Mouse (Mus musculus) adrenal gland, adult 18-20 months (tissue): ENCODE data around the gene Dpf3. TPM values are rescaled to one million over a fixed set of nuclear protein-coding genes. Genes with fewer than 3 reads are reported as not detected.

Experiments used
- DNase-seq, 2 experiments: peaks; one replicate each; pipeline ENCODE4 v3.0.0; 2021 to 2022; ENCODE audit warnings: low spot score in 2 of 2
- total RNA-seq, 2 experiments: library from RNA; stranded (reverse); gene quantifications; 1 replicate in 1 of 2; 2 replicates in 1 of 2; pipeline ENCODE4 v1.2.3; 2021

Dpf3 gene
- total RNA-seq, 2 experiments from 2014 or later = 7.3 to 7.7 TPM

DNA sequence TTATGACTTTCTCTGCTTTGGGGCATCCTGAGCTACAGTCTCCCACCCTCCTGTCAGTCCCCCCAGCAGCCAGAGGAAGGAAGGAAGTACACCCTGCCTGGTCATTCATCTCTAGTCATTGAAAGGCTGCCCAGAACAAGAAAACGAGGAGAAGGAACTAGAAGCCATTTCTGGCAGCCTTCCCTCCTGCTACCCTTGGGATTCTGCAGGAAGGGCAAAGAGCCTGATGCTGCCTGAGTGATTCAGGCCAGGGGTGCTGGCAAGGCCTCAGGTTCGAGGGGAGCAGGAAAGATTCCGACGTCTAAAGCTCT is 144.7 kb downstream of the Dpf3 start:
- peak in 1 of 2 experiments; percentile 39 for DNase-seq

DNA sequence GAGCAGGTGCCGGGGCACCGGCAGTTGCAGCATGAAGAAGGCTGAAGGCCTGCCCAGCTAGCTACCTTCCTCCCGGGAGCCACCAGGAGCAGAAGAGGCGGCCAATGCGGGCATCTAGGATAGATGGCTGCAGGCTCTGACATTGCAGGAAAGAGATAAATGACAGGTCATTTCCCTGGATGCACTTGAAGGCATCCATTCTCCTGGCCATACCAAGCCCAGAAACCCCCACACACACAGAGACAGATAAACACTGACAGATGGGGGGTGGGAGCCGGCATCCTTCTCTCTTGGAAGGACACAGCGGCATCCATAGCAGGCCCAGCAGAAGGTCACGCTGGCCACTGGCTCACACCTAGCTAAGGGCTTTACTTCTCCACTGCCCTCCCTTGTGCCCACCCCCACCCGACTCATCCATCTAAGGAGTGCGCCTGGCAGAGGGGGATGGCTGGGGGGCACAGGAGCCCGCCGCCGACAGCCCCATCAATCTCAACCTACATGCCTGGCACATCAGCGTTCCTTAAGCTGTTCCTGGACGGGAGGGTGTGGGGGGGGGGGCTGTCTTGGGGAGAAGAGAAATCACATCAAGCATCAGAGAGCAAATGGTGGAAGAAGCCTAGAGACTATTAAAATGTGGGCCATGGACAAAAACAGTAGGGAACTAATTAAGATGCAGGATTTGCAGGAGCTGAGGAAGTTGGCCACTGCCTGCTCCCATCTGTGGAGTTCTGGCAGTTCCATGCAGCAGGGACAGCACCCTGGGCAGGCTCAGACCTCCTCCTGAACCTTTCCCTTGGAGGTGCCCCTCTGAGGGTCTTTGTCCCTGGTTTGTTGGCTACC is 145.3 kb downstream of the Dpf3 start:
- DNase-seq = no peak

DNA sequence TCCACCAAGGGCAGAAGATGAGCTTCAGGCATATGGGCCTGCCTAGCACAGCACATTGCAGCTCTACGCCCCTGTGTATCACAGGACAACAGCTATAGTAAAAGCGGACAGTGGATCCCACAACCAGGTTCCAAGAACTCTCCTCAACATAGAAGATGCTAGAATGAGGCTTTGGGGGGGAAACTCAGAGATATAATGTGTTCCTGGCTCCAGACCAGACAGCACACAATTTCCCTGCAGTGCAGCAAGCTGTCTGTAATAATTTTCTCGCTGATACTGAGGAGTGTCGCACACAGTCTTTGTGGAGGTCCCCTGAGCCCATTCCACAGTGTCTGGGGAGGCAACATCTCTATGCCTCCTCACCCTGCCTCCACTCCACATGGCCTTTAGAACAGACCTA is 146.6 kb downstream of the Dpf3 start:
- DNase-seq = no peak

DNA sequence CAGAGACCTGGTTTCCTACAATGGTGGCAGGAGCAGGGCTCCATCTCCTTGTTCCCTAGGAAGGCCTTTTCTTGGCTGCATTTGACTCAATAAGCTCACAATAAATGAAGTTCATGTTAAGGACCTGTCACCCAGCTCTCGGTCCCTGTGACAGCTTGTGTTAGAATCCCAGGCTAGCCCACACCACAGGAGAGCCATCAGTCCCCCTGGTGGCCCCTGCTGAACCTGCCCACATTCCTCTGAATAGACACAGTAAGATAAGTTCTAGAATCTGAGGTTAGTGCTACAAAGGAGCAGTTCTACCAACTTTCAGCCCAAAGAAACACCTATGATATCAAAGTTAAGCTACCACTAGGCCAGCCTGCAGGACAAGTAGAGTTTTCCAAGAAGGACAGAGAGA is 149.2 kb downstream of the Dpf3 start:
- no peak for DNase-seq

DNA sequence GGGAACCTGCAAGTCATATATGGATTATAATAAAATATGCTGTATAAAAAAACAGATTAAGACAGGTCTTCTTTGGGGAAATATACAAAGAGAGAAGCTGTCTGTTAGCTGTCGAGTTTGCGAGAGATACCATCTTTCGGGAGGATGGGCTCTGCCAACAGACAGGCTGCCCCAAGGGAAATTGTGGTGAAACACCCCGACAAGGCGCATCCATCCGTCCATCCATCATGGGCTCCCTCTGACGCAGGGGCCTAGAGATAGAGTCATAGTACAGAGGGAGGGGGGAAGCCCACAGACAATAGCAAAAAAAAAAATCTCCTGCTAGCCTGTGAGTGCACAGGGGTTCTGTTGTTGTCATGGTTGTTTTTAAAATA is 149.8 kb downstream of the Dpf3 start:
- no peak for DNase-seq

DNA sequence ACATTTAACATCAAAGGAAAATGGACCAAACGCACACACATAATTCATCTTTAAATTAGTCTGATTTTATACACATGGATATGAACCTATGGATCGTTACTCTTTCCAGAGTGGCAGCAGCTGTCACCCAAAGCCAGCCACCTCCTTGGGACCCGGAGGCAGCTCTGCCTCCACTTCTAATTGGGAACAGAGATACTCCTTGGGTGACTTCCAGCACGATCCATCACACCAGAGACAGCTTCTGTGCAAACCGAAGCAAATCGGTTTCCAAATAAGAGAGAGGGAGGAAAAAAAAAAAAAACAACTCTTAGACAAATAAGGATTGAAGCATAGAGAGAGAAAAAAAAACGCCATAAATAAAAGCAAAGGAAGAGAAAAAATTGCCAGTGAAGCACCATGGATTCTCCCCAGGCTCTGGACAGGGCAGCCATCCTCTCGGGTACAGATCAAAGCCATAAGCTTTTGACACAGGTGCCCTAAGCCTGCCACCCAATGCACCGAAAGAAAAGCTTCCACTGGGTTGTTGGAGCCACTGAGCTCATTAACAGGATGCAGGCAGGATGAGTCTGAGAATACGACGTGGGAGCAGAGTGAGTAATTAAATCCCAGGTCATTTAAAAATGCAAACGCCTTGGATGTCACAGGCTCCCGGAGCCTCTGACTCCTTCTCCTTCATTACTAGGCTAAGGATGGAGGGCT is 150.3 kb downstream of the Dpf3 start:
- DNase-seq = no peak

DNA sequence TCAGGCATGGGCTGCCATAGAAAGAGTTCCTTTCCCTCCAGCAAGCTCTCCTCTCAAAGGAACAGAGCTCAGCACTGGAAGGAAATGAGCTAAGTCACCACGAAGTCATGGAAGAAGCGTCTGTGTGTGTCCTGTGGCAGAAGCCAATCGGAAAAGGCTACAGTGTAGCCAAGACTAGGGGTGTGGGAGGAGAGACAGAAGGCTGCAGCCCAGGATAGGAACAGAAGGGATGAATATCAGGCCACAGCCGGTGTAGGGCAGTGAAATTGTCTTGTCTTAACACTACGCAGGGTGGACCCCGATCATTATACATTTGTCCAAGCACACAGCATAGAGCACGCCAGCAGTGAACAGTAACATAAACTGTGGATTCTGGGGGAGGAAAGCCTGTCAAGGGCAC is 157.5 kb downstream of the Dpf3 start:
- no peak for DNase-seq

DNA sequence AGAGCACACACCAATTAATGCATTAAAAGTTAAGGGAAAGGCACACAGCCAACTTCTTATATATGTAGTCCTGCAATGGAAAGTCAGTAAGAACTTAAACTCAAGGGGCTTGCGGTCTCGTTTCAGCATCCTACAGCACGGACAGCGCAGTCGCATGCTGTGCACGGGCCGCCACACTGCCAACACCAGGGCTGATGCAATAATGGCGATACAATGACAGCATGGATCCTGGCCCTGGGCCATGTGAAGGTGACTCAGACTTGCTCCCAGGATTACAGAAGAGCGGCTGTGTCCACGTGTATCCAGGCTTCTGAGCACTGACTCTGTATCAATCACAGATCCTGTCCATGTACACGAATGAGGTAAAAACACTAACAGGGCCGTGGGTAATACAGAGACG is 158.6 kb downstream of the Dpf3 start:
- peak; percentile 68 to 83 for DNase-seq

DNA sequence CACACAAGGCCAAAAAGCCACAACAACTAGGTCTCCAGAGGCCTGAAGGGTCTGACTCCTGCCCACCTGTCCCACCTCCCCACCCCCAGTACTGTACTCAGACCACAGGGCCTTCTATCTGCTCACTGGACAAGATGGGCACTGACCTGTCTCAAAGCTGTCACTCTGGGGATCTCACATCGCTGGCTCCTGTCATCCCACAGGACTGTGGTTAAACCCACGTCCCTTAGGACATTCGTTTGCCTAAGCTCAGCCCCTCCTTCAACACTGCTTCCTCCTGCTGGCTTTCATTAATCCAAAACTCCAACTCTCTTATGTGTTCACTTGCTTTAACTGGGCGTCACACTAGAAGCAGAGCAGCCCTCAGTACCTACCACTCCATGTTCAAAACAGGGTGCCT is 159.0 kb downstream of the Dpf3 start:
- no peak for DNase-seq

DNA sequence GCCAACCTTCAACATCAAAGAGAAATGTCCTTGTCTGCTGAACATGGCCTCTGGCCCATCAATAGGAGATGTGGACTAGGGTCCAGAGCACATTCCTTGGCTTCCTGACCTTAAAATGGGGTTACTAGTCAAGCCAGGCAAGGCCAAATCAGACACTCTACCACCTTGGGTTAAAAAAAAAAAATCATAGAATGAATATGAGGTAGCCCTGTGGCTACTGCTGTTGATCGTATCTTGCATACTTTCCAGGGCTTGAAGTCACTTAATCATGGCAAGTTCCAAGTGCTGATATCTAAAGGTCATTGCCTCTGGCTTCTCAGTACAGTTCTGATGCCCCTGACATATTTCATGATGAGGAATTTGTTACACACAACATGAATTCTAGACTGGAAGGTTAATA is 160.1 kb downstream of the Dpf3 start:
- DNase-seq = no peak

DNA sequence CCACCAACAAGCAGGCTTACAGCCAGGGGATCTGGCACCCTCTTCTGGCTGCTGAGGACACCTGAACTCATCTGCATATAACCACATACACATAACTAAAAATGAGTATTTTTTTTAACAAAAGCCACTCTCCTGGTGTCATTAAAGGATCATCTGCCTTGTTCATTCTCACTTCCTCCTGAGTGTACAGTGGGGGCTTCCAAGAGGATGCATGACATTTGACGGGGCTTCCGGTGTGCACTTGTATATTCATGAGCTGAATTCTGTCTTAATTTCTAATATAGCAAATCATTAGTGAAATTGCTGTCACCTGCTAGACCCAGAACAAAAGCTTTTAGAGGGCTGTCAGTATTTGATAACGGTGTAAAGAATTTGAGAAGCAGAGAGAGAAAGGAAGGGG is 166.8 kb downstream of the Dpf3 start:
- no peak for DNase-seq

DNA sequence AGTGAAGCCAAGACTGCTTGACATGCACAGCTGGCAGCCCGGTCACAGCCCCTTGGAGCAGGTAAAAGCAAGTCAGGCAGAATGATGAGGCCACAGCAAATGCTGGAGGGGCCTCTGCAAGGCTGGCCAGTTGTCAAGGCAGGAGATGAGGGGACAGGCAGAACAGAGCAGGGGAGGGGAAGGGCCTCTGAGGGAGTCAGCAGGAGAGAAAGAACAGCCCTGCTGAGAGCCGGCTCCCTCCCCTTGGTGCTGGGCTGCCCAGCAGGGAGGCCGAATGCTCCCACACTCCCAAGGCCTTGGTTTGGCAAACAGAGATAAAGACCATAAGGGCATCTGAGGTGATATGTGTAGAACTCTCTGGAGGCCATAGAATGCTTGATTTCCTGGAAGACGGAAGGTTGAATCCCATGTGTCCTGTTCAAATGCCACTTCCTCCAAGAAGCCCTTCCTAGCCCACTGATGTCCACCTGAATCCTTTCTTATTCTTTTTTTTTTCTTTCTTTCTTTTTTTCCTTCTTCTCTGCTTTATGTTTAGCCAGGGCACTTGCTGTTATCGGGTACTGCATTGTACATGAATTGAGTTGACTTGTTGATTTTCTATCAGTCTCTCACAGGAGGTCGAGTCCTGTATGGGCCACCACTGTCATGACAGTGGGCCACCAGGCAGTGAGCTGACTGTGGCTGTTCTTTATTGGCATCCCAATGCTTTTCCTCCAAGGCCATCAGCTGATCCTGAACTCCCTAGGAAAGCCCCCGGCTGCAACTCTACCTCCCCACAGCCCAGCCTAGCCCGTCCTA is 169.7 kb downstream of the Dpf3 start:
- DNase-seq = no peak

DNA sequence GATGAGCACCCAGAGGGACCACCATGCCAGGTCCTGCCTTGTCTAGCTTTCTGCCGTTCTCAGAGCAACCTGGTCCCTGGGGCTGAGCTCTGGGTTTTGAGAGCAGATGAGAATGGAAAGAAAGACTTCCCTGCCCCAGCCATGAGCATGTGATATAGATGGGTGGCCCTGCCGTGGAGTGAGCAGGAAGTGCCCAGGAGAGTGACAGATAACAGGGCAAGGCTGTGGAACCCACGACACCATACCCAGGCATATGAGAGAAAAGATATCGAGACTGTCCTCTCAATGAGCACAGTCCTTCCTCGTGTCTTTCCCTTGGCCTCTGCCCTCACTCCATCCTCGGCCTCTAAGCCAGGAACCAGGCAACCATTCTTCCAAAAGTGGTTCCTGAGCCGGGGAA is 172.8 kb downstream of the Dpf3 start:
- no peak for DNase-seq

DNA sequence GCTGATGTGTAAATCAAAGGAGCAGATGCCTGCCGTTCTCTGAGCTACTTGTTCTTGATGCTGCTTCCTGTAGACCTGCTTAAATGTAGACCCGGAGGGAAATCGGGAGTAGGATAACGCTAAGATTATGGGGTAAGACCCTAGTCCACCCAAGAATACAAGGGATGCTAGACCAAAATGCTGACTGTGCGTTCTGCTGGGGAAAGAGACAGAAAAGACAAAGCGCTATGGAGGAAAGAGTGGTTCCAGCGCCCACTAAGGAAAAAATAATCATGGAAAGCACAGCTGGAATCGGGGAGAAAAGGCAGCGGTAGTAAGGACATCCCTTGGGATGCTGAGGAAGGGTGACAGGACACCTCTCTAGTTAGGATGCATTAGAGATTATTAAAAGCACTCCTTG is 174.7 kb downstream of the Dpf3 start:
- DNase-seq = no peak

DNA sequence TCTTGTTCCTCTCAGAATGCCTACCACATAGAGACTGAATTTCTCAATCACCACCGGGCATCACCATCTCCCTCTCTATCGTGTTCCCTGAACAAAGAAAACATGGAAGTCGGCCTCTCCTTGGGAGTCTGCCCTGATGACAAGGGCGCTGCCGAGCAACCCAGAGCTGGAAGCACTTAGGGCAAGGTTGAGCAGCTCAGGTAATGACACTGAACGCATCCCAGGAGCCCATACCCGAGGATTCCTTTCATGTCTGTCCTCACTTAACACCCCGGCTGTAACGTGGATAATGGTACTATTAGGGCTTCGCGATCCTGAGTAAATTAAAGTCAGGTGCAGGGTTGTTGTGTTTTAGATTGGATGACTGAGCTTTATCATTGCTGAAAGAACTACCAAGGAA is 176.9 kb downstream of the Dpf3 start:
- DNase-seq = no peak

DNA sequence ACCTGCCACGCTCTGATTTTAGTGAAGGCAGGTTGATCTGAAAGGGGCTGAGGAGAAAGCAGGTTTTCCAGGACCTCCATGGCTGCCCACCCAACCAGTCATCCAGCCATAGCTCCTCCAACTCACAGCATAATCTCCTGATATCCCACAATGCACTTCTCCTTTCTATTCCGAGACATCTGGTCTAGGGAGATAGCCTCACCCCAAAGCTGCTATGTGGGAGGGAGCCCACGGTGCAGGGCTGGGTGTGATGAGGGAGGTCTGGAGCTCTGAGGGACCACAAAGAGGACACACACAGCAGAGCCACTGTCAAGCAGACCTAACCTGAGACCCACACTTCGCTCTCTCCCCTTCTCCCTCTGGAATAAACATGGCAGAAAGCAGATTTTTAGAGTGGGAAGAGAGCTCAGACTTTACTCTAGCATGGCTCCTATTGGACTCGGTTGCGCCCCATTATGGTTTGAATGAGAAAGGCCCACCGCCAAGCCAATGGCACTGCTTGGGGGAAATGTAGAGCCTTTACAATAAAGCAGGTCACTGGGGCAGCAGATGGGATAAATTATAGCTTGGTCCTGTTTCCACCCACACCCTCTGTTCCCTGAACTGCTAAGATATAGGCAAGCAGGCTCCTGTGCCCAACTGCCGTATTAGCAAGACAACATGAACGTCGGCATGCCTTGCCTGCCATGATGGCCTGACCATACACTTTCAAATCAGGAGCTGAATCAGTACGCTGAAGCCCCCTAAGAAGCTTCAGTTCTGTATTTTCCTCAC is 178.3 kb downstream of the Dpf3 start:
- no peak for DNase-seq

DNA sequence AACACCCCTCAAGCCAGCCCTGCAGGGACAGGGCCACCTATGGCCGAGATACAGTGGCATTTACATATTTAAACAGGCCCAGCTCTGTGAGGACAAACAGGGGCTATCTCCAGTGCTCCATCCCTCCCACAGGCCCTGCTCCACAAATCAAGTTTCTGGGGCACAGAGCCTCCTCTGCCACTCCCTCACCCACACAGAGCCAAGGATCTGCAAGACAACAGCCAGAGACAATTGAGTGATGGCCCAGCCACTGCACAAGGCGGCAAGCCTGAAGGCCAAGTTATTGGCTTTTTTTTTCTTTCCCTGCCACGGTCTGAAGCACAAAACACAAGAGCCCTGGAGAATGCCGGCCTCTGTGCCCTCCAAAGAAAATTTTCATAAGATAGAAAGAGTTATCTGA is 178.9 kb downstream of the Dpf3 start:
- DNase-seq = no peak

DNA sequence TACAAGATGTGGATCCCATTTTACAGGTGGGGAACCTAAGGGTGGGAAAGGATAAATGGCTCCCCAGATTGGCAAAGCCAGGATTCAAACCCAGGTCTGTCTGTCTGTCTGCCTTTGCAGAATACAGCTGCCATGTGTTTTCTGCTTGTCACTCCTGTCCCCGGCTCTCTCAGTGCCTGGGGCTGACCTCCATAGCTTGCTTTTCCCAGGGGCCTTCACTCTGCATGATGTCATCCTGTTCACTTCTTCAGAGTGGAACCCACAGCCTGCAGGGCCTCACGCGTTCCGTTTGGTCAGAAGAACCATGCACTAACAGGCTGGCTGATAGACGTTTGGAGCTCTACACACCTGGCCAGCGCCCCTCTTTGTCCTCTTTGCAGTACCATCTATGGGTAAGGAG is 184.3 kb downstream of the Dpf3 start:
- no peak for DNase-seq

DNA sequence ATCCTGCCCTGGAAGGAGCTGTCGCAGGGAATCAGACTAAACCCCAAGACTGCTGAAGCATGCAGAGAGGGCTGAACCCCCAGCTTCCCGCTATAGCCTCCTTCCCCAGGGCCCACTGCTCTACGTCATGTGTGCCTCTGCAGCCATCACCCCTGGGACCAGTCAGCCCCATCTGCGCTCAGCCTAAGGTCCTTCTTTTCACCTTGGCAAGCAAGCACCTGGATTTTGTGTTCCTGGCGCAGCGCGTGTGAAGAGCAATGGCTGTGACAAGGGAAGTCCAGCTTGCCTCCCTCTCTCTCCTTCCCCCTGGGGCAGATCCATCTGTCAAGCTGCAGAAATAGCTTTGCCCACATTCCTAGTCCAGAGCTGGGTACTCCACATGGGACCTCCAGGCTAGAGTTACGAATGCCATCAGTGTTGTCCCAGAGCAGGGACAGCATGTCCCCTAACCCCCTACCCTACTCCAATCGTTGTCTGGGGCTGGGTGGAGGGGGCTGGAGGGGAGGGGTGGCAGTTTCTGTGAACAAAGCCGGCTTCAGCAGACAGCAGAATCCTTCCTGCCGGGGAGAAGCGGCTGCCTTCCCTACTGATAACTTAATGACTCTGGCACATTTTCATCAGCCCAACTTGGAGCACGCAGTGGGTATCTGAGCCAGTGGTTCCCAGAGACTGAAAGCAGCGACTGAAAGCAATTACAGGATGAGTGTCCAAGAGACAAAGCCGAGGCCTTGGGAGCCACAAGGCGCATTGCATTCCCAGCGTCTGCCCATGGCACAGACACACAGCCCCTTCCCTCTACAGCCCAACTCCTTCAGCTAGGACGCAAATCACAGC is 185.0 kb downstream of the Dpf3 start:
- DNase-seq = no peak

DNA sequence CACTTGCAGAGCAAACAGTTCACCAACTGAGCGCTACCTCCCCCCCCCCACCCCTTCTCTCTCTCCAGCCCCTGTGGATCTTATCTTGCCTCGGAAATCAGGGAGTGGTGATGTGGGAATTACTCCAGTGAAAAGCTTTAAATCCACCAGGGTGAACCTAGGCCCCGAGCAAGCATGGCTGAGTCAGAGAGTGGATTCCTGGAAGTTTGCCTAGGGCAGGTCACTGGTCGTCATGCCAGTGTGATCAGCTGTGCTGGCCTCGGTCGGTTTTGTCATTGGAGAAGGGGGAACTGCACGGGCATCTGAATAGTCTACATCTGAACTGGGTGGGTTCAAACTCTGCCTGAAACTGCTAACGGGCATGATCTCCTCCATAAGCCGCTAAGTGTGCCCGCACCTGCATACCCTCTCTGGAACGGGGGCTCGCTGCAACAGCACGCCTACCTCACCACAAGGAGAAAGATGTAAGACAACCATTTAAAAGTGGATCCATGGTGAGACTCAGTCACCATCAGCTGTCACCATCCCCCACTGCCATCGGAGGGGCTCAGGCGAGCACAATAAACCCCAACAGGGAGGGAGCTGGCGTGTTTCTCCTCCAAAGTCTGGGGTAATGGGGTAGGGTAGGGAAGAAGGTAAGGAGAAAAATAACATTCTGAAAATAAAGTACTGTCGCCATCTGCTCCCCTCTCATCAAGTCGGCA is 185.7 kb downstream of the Dpf3 start:
- peak; percentile 42 to 55 for DNase-seq
